Mouse (Mus musculus): ENCODE data around the gene Cacna1h. TPM values are rescaled to one million over a fixed set of nuclear protein-coding genes. Genes with fewer than 3 reads are reported as not detected.

Gene Cacna1h
- total and polyA plus RNA-seq, 2 experiments from 2014 or later: 3.4 to 39.2 TPM

DNA sequence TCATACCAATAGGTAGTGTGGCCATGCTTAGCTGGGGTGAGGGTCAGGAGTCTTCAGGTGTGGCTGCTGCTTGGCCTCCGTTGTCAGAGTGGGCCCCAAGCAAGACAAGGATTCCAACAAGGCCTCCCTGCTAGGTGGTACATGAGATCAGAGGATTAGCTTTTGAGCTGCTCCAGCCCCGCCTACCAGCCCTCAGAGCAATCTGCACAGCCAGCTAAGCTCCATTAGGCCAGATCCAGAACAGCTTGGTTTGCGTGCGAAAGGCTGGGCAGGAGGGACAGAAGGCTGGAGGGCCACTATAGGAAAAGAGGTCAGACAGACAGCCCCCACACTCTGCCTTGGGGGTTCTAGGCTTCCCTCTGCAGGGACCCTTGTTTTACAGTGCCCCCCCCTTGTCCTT lies 32.1 kb downstream of the Cacna1h start:
- DNase-seq (ENCODE audit: low spot score) (no peak), ATAC-seq (ENCODE audit: insufficient read depth, low read depth) (no peak)
- Histone ChIP-seq H3K4me3 (ENCODE audit: low read depth, low read length) (no peak overlapping the region), H3K9me3 (replicated peaks; ENCODE audit: control insufficient read depth, low read length) (no peaks in the 10 kb centered on the region), H3K27me3 (ENCODE audit: control insufficient read depth, insufficient read depth, low read length) (0 out of 2 replicates have a peak, but pooled peaks cover 2% of the 10 kb centered on the region), H3K9ac (replicated peaks; ENCODE audit: low read depth, low read length) (no peak overlapping the region), H3K4me2 (ENCODE audit: low read depth, low read length) (no peak overlapping the region), H3K36me3 (replicated peaks; ENCODE audit: control insufficient read depth, insufficient read depth, low read length) (0 out of 2 replicates have a peak, but pooled peaks cover 4% of the 10 kb centered on the region), H3K4me1 (ENCODE audit: control insufficient read depth, insufficient read depth) (peaks cover 13% of the 10 kb centered on the region), H3K27ac (ENCODE audit: low read depth) (no peak overlapping the region)
- WGBS: 64% methylated on average over 4 of the region's 4 CpGs
- TF ChIP-seq CTCF (IDR thresholded peaks at IDR 0.05; ENCODE audit: low read depth) (no peak), EP300 (IDR thresholded peaks at IDR 0.05; ENCODE audit: low read depth) (no peak)

- 10% methylated on average over 7 of the region's 7 CpGs for WGBS
- Histone ChIP-seq H3K27ac (ENCODE audit: low read depth) (no peak overlapping the region), H3K9me3 (replicated peaks; ENCODE audit: control insufficient read depth, low read length) (no peaks in the 10 kb centered on the region), H3K9ac (replicated peaks; ENCODE audit: low read depth, low read length) (no peak overlapping the region), H3K27me3 (ENCODE audit: control insufficient read depth, insufficient read depth, low read length) (0 out of 2 replicates have a peak, but pooled peaks cover 2% of the 10 kb centered on the region), H3K4me3 (ENCODE audit: low read depth, low read length) (no peak overlapping the region), H3K4me1 (ENCODE audit: control insufficient read depth, insufficient read depth) (peaks cover 2% of the 10 kb centered on the region), H3K36me3 (replicated peaks; ENCODE audit: control insufficient read depth, insufficient read depth, low read length) (0 out of 2 replicates have a peak, but pooled peaks cover 4% of the 10 kb centered on the region), H3K4me2 (ENCODE audit: low read depth, low read length) (no peak overlapping the region)
- ATAC-seq (ENCODE audit: insufficient read depth, low read depth): no peak
- TF ChIP-seq CTCF (IDR thresholded peaks at IDR 0.05; ENCODE audit: low read depth): no peak
- no peak for TF ChIP-seq EP300 (IDR thresholded peaks at IDR 0.05; ENCODE audit: low read depth)
- DNase-seq (ENCODE audit: low spot score): peak; percentile 19
These were observed 33.1 kb downstream of the Cacna1h start for GRCm38 (mm10) chr17:25400443-25400842.

GRCm38 (mm10) chr17:25398520-25398838 lies 35.1 kb downstream of the Cacna1h start:
- ATAC-seq (ENCODE audit: insufficient read depth, low read depth): no peak
- Histone ChIP-seq H3K27ac (ENCODE audit: low read depth) (no peak overlapping the region), H3K9me3 (replicated peaks; ENCODE audit: control insufficient read depth, low read length) (no peaks in the 10 kb centered on the region), H3K4me3 (ENCODE audit: low read depth, low read length) (no peak overlapping the region), H3K4me1 (ENCODE audit: control insufficient read depth, insufficient read depth) (no peaks in the 10 kb centered on the region), H3K27me3 (ENCODE audit: control insufficient read depth, insufficient read depth, low read length) (0 out of 2 replicates have a peak, but pooled peaks cover 2% of the 10 kb centered on the region), H3K4me2 (ENCODE audit: low read depth, low read length) (no peak overlapping the region), H3K9ac (replicated peaks; ENCODE audit: low read depth, low read length) (no peak overlapping the region), H3K36me3 (replicated peaks; ENCODE audit: control insufficient read depth, insufficient read depth, low read length) (0 out of 2 replicates have a peak, but pooled peaks cover 4% of the 10 kb centered on the region)
- 60% methylated on average over 13 of the region's 13 CpGs for WGBS
- TF ChIP-seq EP300 (IDR thresholded peaks at IDR 0.05; ENCODE audit: low read depth) (no peak), CTCF (IDR thresholded peaks at IDR 0.05; ENCODE audit: low read depth) (no peak)
- no peak for DNase-seq (ENCODE audit: low spot score)

- Histone ChIP-seq H3K4me2 (ENCODE audit: low read depth, low read length) (no peak overlapping the region), H3K9me3 (replicated peaks; ENCODE audit: control insufficient read depth, low read length) (no peaks in the 10 kb centered on the region), H3K9ac (replicated peaks; ENCODE audit: low read depth, low read length) (no peak overlapping the region), H3K36me3 (replicated peaks; ENCODE audit: control insufficient read depth, insufficient read depth, low read length) (0 out of 2 replicates have a peak, but pooled peaks cover 4% of the 10 kb centered on the region), H3K4me3 (ENCODE audit: low read depth, low read length) (no peak overlapping the region), H3K4me1 (ENCODE audit: control insufficient read depth, insufficient read depth) (no peaks in the 10 kb centered on the region), H3K27ac (ENCODE audit: low read depth) (no peak overlapping the region), H3K27me3 (ENCODE audit: control insufficient read depth, insufficient read depth, low read length) (0 out of 2 replicates have a peak, but pooled peaks cover 2% of the 10 kb centered on the region)
- TF ChIP-seq CTCF (IDR thresholded peaks at IDR 0.05; ENCODE audit: low read depth) (peak; percentile 93), EP300 (IDR thresholded peaks at IDR 0.05; ENCODE audit: low read depth) (no peak)
- DNase-seq (ENCODE audit: low spot score) (peak; percentile 57), ATAC-seq (ENCODE audit: insufficient read depth, low read depth) (0 out of 2 replicates have a peak, but pooled peaks have one; percentile 14)
- 32% methylated on average over 14 of the region's 14 CpGs for WGBS
These were observed 35.6 kb downstream of the Cacna1h start for GRCm38 (mm10) chr17:25397804-25398519.

GRCm38 (mm10) chr17:25394526-25394925 lies 39.1 kb downstream of the Cacna1h start:
- TF ChIP-seq CTCF (IDR thresholded peaks at IDR 0.05; ENCODE audit: low read depth) (no peak), EP300 (IDR thresholded peaks at IDR 0.05; ENCODE audit: low read depth) (no peak)
- no peak for DNase-seq (ENCODE audit: low spot score)
- Histone ChIP-seq H3K4me1 (ENCODE audit: control insufficient read depth, insufficient read depth) (no peaks in the 10 kb centered on the region), H3K4me2 (ENCODE audit: low read depth, low read length) (no peak overlapping the region), H3K9ac (replicated peaks; ENCODE audit: low read depth, low read length) (no peak overlapping the region), H3K4me3 (ENCODE audit: low read depth, low read length) (no peak overlapping the region), H3K9me3 (replicated peaks; ENCODE audit: control insufficient read depth, low read length) (no peaks in the 10 kb centered on the region), H3K36me3 (replicated peaks; ENCODE audit: control insufficient read depth, insufficient read depth, low read length) (0 out of 2 replicates have a peak, but pooled peaks cover 4% of the 10 kb centered on the region), H3K27me3 (ENCODE audit: control insufficient read depth, insufficient read depth, low read length) (no peaks in the 10 kb centered on the region), H3K27ac (ENCODE audit: low read depth) (no peak overlapping the region)
- 71% methylated on average over 4 of the region's 4 CpGs for WGBS
- ATAC-seq (ENCODE audit: insufficient read depth, low read depth): no peak
